Mouse (Mus musculus) lung, postnatal 0 days (tissue): Measurements from ENCODE around the gene Slc6a1.

Experiments used
- CTCF ChIP-seq: IDR thresholded peaks from 2 replicates; pipeline ENCODE4 v1.5.1; 2016; ENCODE audit warnings: antibody characterized with exemption, mild to moderate bottlenecking
- EP300 ChIP-seq: IDR thresholded peaks from 2 replicates; pipeline ENCODE4 v1.6.1; 2016; ENCODE audit warnings: antibody characterized with exemption, mild to moderate bottlenecking, control low read depth

- no peak for TF ChIP-seq CTCF
- TF ChIP-seq EP300: no peak
Observed at GRCm38 (mm10) chr6:114336944-114337215, 54.4 kb downstream of the Slc6a1 start.
